Mouse (Mus musculus) forebrain, embryonic 12.5 days (tissue): ENCODE data around the gene Gm49361. TPM values are rescaled to one million over a fixed set of nuclear protein-coding genes. Genes with fewer than 3 reads are reported as not detected.

ENCODE experiments used
- ATAC-seq: fragments of 200-750 bp; cut with Nextera tagmentation; 2 replicates; pipeline ENCODE4 v1.8.0; 2017; ENCODE audit warnings: moderate TSS enrichment; ENCODE audit not compliant: low FRiP score
- H3K27ac ChIP-seq: fragments of 300-500 bp; sonication (generic); 2 replicates; pipeline ENCODE4 v1.5.1; 2016; ENCODE audit warnings: mild to moderate bottlenecking
- H3K27me3 ChIP-seq: fragments of 300-500 bp; sonication (generic); 2 replicates; pipeline ENCODE4 v1.6.1; 2016; ENCODE audit warnings: mild to moderate bottlenecking
- H3K36me3 ChIP-seq: fragments of 300-500 bp; sonication (generic); replicated peaks from 2 replicates; pipeline ENCODE4 v1.6.1; 2016; ENCODE audit warnings: mild to moderate bottlenecking
- H3K4me1 ChIP-seq: fragments of 300-500 bp; sonication (generic); 2 replicates; pipeline ENCODE4 v1.6.1; 2016
- H3K4me2 ChIP-seq: fragments of 300-500 bp; sonication (generic); 2 replicates; pipeline ENCODE4 v1.6.1; 2016; ENCODE audit warnings: mild to moderate bottlenecking, moderate library complexity
- H3K4me3 ChIP-seq: fragments of 300-500 bp; sonication (generic); replicated peaks from 2 replicates; pipeline ENCODE4 v1.5.1; 2016; ENCODE audit warnings: mild to moderate bottlenecking
- H3K9ac ChIP-seq: fragments of 300-500 bp; sonication (generic); 2 replicates; pipeline ENCODE4 v1.6.1; 2016; ENCODE audit warnings: mild to moderate bottlenecking
- H3K9me3 ChIP-seq: fragments of 300-500 bp; sonication (generic); 2 replicates; pipeline ENCODE4 v1.6.1; 2016
- WGBS: fragments of 180-500 bp; shearing (Covaris S2); methylation state at CpG from one replicate; pipeline ENCODE4 v1.1.7; 2016; 5-methylcytosine and 5-hydroxymethylcytosine counted together
- polyA plus RNA-seq: library from polyadenylated mRNA; unstranded; fragments of >200 nt; fragmentation: Nextera tagmentation; extraction: Ambion mirVana; gene quantifications from 2 replicates; pipeline ENCODE4 v1.2.1, GENCODE M21; 2016

Gene Gm49361
- polyA plus RNA-seq, 1 experiment from 2014 or later: not detected

DNA sequence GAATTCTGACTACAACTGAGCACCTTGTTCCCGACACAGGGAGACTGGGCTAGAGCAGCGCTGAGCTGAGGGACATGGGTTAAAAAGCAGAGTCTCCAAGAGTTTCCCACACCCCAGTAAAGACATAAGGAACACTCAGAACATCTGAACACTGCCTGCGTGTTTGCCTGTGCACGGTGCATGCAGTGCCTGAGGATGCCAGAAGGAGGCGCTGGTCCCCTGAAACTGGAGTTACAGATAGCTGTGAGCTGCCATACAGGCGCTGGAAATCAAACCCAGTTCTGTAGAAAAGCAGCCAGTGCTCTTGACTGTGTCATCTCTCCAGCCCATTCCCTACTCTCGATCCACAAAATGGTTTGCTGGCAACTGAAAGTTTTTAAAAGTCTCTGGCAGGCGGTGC lies 19.7 kb downstream of the Gm49361 start:
- Histone ChIP-seq H3K36me3 (peaks cover 13% of the 10 kb centered on the region; the same call in 1 of the 2 replicates), H3K4me1 (peaks cover 16% of the 10 kb centered on the region), H3K4me3 (no peak overlapping the region), H3K27ac (no peak overlapping the region), H3K9ac (no peak overlapping the region), H3K9me3 (0 out of 2 replicates have a peak, but pooled peaks cover 4% of the 10 kb centered on the region), H3K4me2 (no peak overlapping the region), H3K27me3 (no peaks in the 10 kb centered on the region)
- no peak for ATAC-seq
- WGBS: 74% methylated on average over 8 of the region's 8 CpGs

DNA sequence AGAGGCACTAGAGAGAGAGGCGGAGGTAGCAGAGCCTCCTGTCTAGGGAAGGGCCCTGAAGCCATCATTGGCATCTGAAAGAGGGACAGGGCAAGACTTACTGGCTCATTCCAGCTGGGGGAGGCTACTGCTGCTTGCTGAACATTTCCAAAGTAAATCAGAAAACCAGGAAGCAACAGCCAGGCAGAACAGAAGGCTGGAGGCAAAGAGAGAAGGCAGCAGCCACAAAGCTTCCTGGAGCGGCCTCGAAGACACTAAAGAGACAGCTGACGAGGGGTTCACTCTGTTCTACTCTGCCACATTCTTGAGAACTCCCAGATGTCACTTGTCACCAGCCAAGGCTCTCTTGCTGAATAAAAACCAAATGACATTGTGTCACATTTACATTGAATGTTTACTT lies 21.4 kb downstream of the Gm49361 start:
- WGBS: 87% methylated on average over 4 of the region's 4 CpGs
- H3K4me2 ChIP-seq: no peak overlapping the region
- no peaks in the 10 kb centered on the region for H3K27me3 ChIP-seq
- H3K4me1 ChIP-seq: 0 out of 2 replicates have a peak, but pooled peaks cover under 1% of the 10 kb centered on the region
- no peak for ATAC-seq
- no peak overlapping the region for H3K9ac ChIP-seq
- H3K4me3 ChIP-seq: no peak overlapping the region
- 0 out of 2 replicates have a peak, but pooled peaks cover 4% of the 10 kb centered on the region for H3K9me3 ChIP-seq
- no peak overlapping the region for H3K27ac ChIP-seq
- H3K36me3 ChIP-seq: peaks cover 13% of the 10 kb centered on the region; the same call in 1 of the 2 replicates

DNA sequence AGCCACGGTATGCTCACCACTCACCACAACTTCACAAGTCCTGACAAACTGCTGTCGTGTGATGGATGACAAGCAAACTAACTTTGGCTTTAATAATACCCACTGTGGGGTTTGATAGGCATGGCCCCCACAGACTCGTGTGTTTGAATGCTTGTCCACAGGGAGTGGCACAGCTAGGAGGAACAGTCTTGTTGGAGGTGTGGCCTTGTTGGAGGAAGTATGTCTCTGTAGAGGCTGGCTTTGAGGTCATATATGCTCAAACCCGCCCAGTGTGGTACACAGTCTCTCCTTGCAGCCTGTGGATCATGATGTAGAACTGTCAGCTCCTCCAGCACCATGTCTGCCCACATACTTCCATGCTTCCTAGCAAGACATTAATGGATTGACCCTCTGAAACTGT lies 27.7 kb downstream of the Gm49361 start:
- no peaks in the 10 kb centered on the region for H3K9me3 ChIP-seq
- H3K9ac ChIP-seq: no peak overlapping the region
- H3K27me3 ChIP-seq: no peaks in the 10 kb centered on the region
- ATAC-seq: no peak
- no peak overlapping the region for H3K4me2 ChIP-seq
- no peak overlapping the region for H3K4me3 ChIP-seq
- peaks cover 20% of the 10 kb centered on the region for H3K4me1 ChIP-seq
- H3K36me3 ChIP-seq: peaks cover 13% of the 10 kb centered on the region
- WGBS: 95% methylated on average over 4 of the region's 4 CpGs
- no peak overlapping the region for H3K27ac ChIP-seq

DNA sequence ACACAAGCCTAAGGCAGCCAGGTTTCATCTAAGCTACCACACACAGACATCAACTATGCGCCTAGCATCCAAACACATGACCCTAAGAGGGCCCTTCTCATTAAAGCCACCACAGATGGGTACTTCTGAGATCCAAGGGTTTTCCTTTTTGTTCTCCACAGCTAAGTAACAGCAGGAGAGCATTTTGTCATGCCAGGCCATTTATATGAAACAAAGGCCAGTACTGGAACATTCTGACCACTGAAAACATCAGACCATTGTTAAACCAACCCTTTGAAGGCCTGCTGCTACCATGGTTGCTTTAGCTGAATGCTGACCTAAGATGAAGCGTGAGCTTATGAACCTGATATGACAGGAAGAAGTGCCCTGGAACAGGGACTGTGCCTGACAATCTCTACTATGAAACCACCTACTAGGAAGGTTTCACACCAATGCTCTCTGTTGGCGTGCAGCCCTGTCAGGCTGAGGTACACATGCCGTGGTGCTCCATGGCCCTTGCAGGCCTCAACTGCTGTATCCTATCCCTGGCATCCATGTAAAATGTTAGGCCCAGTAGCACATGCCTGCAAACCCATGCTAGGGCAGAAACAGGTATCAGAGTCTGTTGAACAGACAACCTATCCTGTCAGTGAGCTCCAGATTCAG lies 29.2 kb downstream of the Gm49361 start:
- H3K9ac ChIP-seq: no peak overlapping the region
- no peaks in the 10 kb centered on the region for H3K27me3 ChIP-seq
- H3K4me3 ChIP-seq: no peak overlapping the region
- peaks cover 7% of the 10 kb centered on the region for H3K36me3 ChIP-seq
- H3K4me1 ChIP-seq: peaks cover 20% of the 10 kb centered on the region
- H3K27ac ChIP-seq: no peak overlapping the region
- no peak overlapping the region for H3K4me2 ChIP-seq
- no peaks in the 10 kb centered on the region for H3K9me3 ChIP-seq
- ATAC-seq: no peak
- WGBS: 47% methylated on average over 4 of the region's 4 CpGs

DNA sequence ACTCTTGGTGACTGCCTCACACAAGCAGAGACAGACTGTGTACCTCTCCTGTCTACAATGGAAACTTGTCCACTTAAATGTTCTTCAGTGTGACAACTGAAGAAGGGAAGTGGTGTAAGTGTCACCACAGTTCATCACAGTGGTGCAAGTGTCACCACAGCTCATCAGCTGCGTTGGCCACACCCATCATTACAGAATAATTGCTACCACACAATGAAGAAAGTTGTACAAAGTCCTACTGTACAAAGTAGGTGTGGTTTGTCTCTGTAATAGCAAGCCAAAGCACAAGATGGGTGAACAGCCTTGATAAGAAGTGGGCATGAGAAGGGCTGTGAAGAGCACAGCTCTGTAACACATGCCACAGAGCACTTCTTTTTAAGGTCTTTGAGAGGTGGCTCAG lies 33.0 kb downstream of the Gm49361 start:
- H3K4me1 ChIP-seq: peaks cover 28% of the 10 kb centered on the region
- no peak for ATAC-seq
- 0 out of 2 replicates have a peak, but pooled peaks cover 3% of the 10 kb centered on the region for H3K36me3 ChIP-seq
- no peak overlapping the region for H3K4me2 ChIP-seq
- no peaks in the 10 kb centered on the region for H3K27me3 ChIP-seq
- H3K9ac ChIP-seq: no peak overlapping the region
- H3K27ac ChIP-seq: no peak overlapping the region
- H3K9me3 ChIP-seq: no peaks in the 10 kb centered on the region
- H3K4me3 ChIP-seq: no peak overlapping the region
- WGBS: 88% methylated on average over 1 of the region's 1 CpGs

DNA sequence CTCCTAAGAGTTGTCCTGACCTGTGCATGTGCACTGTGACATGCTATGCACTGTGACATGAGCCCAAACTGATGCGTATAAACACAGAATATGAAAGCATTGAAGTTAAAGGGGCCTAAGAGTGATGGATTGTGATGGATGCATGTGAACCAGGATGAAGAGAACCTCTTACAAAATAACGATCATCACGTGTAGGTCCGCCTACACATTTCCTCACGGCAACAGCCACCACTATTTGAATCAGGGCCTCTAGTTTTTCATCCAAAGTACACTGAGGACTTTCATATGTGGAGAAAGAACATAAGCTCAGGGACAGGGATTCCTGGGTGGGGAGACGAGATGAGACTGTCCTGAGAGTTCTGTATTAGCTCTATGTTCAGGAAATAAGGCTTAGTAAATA lies 34.8 kb downstream of the Gm49361 start:
- no peak overlapping the region for H3K27ac ChIP-seq
- no peak overlapping the region for H3K4me3 ChIP-seq
- H3K4me1 ChIP-seq: peaks cover 30% of the 10 kb centered on the region
- H3K4me2 ChIP-seq: no peak overlapping the region
- no peaks in the 10 kb centered on the region for H3K27me3 ChIP-seq
- no peaks in the 10 kb centered on the region for H3K36me3 ChIP-seq
- H3K9ac ChIP-seq: no peak overlapping the region
- no peaks in the 10 kb centered on the region for H3K9me3 ChIP-seq
- no peak for ATAC-seq
- WGBS: 91% methylated on average over 6 of the region's 6 CpGs

DNA sequence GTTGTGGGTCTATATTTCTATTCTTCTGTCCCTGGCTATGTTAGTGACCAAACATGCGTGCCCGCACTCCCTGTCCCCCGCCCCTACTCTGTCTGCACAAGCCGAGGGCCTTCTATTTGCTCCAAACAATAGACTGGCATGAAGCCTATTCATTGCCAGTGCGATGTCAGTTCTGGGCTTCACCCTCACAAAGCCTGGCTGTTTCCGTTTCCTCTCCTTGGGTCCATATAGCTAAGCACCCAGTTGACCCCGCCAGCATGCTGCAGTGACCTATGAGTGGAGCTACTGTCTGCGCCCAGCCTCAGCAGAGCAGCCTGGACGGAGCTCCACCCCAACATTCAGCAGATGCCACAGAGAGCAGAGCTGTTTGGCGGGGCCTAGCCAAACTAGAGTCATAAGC lies 36.7 kb downstream of the Gm49361 start:
- 17% methylated on average over 10 of the region's 10 CpGs for WGBS
- ATAC-seq: peak; percentile 64; the same call in 1 of the 2 replicates
- no peaks in the 10 kb centered on the region for H3K9me3 ChIP-seq
- no peaks in the 10 kb centered on the region for H3K36me3 ChIP-seq
- H3K27me3 ChIP-seq: no peaks in the 10 kb centered on the region
- H3K27ac ChIP-seq: no peak overlapping the region
- no peak overlapping the region for H3K9ac ChIP-seq
- H3K4me2 ChIP-seq: no peak overlapping the region
- peaks cover 26% of the 10 kb centered on the region for H3K4me1 ChIP-seq
- no peak overlapping the region for H3K4me3 ChIP-seq

DNA sequence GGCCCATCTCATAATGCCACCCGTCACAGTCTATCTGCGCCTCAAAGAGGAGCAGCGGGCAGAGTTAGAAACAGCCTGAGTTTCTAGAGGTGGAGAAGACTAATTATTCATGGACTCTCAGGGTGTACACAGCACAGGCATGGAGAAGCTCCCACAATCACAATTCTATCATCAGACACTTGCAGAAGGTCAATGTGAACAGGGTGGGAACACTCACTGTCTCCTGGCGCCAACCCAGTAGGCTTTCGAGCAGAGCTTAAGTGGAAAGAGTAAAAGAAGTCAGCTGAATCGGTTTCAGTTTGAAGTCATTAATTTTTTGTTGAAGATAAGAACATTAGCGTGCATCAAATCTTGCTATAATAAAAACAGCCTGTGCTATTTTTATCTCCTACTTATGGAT lies 37.3 kb downstream of the Gm49361 start:
- Histone ChIP-seq H3K27me3 (no peaks in the 10 kb centered on the region), H3K4me3 (no peak overlapping the region), H3K4me1 (peaks cover 26% of the 10 kb centered on the region), H3K4me2 (no peak overlapping the region), H3K9ac (no peak overlapping the region), H3K9me3 (no peaks in the 10 kb centered on the region), H3K36me3 (0 out of 2 replicates have a peak, but pooled peaks cover under 1% of the 10 kb centered on the region), H3K27ac (no peak overlapping the region)
- no peak for ATAC-seq
- 88% methylated on average over 7 of the region's 7 CpGs for WGBS

DNA sequence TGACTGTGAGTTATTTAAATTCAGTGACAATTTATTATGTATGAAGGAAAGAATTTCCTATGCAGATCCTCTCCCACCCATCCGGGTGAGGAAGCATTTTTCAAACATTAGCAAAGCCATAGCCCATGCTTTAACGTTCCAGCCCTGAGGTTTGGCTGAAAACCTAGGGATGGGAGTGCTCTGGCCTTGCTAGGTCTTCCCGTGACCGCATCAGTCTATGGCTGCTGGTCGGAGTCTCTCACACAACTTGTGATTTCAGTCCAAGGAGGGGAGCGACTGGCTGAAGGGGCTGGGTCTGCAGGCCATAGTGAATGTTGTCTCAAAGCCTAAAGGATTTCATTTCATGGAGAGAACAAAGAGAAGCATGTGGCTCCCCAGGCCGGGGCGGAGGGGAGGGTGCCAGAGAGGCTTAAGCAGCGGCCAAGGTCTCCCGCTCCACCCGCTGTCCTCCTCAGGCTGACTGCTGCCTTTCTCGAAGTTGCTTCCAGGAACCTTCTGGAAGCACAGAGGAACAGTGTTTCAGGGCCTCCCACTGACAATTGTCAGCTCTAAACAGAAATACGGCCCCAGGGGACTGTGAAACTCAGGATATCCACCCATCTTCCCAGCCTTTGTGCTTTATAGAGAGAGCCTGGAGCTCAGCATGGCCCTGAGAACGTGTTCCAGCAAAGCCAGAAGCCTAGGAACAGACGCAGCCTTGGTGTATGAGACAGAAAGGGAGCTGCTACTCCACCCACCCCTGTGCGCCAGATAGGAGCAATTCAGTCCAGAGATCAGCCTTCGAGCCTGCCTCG lies 38.6 kb downstream of the Gm49361 start:
- Histone ChIP-seq H3K4me2 (peak overlapping the region; percentile 6; the same call in 1 of the 2 replicates), H3K4me1 (peaks cover 30% of the 10 kb centered on the region), H3K27ac (peak overlapping the region; percentile 26; the same call in 1 of the 2 replicates), H3K4me3 (no peak overlapping the region), H3K9ac (no peak overlapping the region; the same call in 1 of the 2 replicates), H3K36me3 (0 out of 2 replicates have a peak, but pooled peaks cover 4% of the 10 kb centered on the region), H3K27me3 (no peaks in the 10 kb centered on the region), H3K9me3 (no peaks in the 10 kb centered on the region)
- WGBS: 38% methylated on average over 18 of the region's 18 CpGs
- ATAC-seq: no peak

DNA sequence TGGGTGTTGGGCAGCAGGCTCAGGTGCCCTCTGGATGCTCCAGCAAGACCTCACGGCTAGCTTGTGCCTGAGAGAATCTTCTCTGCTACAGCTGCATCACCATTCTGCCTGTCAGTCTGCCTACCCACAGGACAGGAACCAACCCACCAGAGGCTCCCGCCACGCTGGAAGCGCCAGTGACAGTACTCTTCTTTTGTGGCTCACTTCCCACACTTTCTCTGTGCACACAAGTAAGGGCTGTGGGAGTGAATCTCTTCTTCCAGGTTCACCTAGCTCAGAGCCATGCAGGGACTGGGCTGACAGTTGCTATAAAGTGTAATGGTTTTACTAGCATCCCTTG lies 39.2 kb downstream of the Gm49361 start:
- 76% methylated on average over 4 of the region's 4 CpGs for WGBS
- ATAC-seq: no peak
- Histone ChIP-seq H3K9me3 (no peaks in the 10 kb centered on the region), H3K4me2 (no peak overlapping the region), H3K4me3 (no peak overlapping the region), H3K4me1 (peaks cover 34% of the 10 kb centered on the region), H3K27me3 (no peaks in the 10 kb centered on the region), H3K36me3 (0 out of 2 replicates have a peak, but pooled peaks cover 4% of the 10 kb centered on the region), H3K27ac (no peak overlapping the region), H3K9ac (no peak overlapping the region)

DNA sequence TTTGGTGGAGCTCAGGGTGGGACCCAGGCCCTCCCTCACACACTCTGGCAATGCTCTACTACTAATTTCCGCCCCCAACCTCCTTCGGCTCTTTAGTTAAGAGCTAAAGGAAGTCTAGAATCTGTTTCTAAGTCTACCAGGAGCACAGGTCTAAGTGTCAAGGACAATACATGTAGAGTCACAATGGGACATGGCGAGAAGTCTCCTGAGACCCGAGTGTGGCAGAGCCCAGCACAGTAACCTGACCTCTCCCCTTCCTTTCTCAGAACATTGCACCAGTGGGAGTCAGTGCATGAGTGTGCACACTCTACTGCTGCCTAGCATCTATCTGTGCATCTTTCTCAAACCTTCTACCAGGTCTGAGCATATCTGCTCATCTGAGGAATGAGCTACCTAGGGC lies 40.1 kb downstream of the Gm49361 start:
- WGBS: 84% methylated on average over 4 of the region's 4 CpGs

DNA sequence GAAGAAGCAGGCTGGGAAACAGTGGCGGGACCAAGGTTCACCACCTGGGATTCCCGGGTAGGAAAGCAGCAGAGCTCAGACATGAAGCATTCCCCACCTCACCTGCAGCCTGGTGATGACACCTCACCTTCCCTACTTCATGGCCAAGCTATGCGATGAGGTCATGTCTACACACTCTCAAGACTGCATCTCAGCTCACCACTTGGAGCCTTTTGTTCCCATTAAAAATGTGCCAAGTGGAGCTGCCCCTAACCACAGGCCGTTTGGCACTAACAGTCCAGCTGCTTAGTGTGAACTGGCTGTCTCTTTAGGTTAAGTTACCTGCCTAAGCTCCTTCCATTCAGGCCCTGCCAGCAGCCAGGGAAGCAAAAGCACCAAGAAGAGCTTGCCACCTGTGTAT lies 40.8 kb downstream of the Gm49361 start:
- Histone ChIP-seq H3K27ac (no peak overlapping the region), H3K9me3 (no peaks in the 10 kb centered on the region), H3K9ac (no peak overlapping the region), H3K4me2 (no peak overlapping the region), H3K4me3 (no peak overlapping the region), H3K27me3 (no peaks in the 10 kb centered on the region), H3K4me1 (peaks cover 34% of the 10 kb centered on the region), H3K36me3 (peaks cover 8% of the 10 kb centered on the region)
- WGBS: 77% methylated on average over 4 of the region's 4 CpGs
- ATAC-seq: no peak

More for the DNA sequence above, 40.1 kb downstream of the Gm49361 start:
- Histone ChIP-seq H3K4me1 (peaks cover 34% of the 10 kb centered on the region), H3K4me3 (no peak overlapping the region), H3K4me2 (no peak overlapping the region), H3K36me3 (0 out of 2 replicates have a peak, but pooled peaks cover 4% of the 10 kb centered on the region), H3K9ac (no peak overlapping the region), H3K27me3 (no peaks in the 10 kb centered on the region), H3K27ac (no peak overlapping the region), H3K9me3 (no peaks in the 10 kb centered on the region)
- no peak for ATAC-seq
